Mouse (Mus musculus) small intestine, adult 2 months (tissue): Measurements from ENCODE around the gene Saa1.

Source experiments
- CTCF ChIP-seq: fragments of 200-500 bp; IDR thresholded peaks from 2 replicates; pipeline ENCODE4 v1.5.1; 2012; ENCODE audit warnings: low read depth, mild to moderate bottlenecking, control low read depth, inconsistent platforms, low read length, moderate library complexity, mixed read lengths; ENCODE audit not compliant: insufficient replicate concordance, insufficient read length; ENCODE audit errors: extremely low read depth
- POLR2A ChIP-seq: fragments of 200-500 bp; IDR thresholded peaks from 2 replicates; pipeline ENCODE4 v1.6.1; 2012; ENCODE audit warnings: low read depth, mild to moderate bottlenecking, control low read depth, inconsistent platforms, low read length, moderate library complexity

GRCm38 (mm10) chr7:46727584-46727983, 15.2 kb downstream of the Saa1 start:
- TF ChIP-seq CTCF (no peak), POLR2A (no peak)
